Mouse (Mus musculus) liver, postnatal 0 days (tissue): ENCODE data around the gene Fpgs.

ENCODE experiments used
- CTCF ChIP-seq: sonication (generic); IDR thresholded peaks from 2 replicates; pipeline ENCODE4 v1.5.1; 2016; ENCODE audit warnings: antibody characterized with exemption, low read depth
- EP300 ChIP-seq: IDR thresholded peaks from 2 replicates; pipeline ENCODE4 v1.6.1; 2016; ENCODE audit warnings: antibody characterized with exemption, low read depth, mild to moderate bottlenecking

GRCm38 (mm10) chr2:32744272-32744982 is 40.5 kb upstream of the Fpgs start:
- TF ChIP-seq CTCF (no peak), EP300 (no peak)
